Mouse (Mus musculus) embryo, embryonic 9.5 days (tissue): Measurements from ENCODE around the gene Ndufa7.
"Not testable (repeated sequence)": the region's sequence is repeated elsewhere in the genome, so short reads cannot be mapped to it uniquely, and the experiment has no call there.

Experiments used
- DNase-seq: peaks from one replicate; pipeline ENCODE4 v3.0.0-alpha.2; 2017; ENCODE audit errors: extremely low spot score

Gene Ndufa7

GRCm38 (mm10) chr17:33875797-33876196 is 51.4 kb downstream of the Ndufa7 start:
- DNase-seq, result not testable (repeated sequence)

GRCm38 (mm10) chr17:33884320-33884719 is 59.9 kb downstream of the Ndufa7 start:
- DNase-seq, result not testable (repeated sequence)

GRCm38 (mm10) chr17:33887802-33888201 is 63.4 kb downstream of the Ndufa7 start:
- not testable (repeated sequence) for DNase-seq
